Mouse (Mus musculus) Muller cell, postnatal 12 days (primary cell): Measurements from ENCODE around the gene Dnaic1.

Source experiments
- DNase-seq: peaks from one replicate; pipeline ENCODE4 v3.0.0-alpha.2; 2015; ENCODE audit errors: inconsistent ontology term

Gene Dnaic1

DNA sequence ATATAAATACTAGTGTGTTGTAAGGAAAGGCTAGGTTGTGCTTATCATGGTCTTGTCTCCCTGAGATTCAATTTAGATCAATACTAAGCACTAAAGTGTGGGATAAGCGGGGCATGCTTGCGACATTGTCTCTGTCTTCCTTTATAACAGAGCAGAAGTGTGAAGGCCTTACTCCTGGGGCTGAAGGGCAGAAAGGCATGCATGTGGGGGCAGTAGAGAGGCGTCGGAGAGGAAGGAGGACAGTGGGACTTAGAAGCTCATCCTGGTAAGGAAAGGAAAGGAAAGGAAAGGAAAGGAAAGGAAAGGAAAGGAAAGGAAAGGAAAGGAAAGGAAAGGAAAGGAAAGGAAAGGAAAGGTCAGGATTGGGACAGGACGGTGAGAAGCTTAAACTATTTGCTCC is 1.9 kb downstream of the Dnaic1 start:
- no peak for DNase-seq

DNA sequence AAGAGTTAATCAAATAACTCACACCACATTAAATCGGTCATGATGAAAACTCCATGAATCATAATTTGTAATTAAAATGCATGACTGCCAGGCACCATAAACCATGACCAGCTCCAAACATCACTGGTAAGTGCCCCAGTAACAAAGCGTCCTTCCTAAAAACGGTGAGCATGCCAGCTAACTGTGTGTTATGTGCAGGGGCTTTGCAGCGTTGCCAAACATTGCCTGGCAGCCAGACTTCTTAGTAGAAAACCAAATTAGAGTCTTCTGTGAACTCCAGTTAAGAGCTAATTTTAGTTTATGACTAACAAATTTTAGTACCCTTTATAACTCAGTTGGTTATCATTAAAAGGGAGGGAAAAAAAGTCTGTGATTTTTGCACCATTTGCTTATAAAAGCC is 3.9 kb downstream of the Dnaic1 start:
- DNase-seq = no peak

DNA sequence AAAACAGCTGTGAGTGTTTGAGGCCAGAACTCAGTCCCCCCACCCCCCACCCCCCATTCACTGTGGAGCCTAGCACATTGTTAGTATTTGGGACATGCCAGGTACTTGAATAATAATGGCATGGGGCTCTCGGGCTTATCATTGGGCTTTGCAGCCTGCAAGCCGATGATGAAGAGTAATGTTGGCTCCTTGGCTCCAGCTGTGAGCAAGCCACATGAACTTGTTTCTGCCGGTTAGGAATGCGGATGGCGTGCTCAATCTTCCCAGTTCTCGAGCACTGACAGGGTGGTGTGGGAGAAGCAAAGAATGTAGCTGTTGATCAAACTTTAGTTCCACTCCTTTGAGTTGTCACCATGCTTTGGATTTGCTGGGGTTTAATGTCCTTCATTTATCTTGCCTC is 6.3 kb downstream of the Dnaic1 start:
- no peak for DNase-seq

DNA sequence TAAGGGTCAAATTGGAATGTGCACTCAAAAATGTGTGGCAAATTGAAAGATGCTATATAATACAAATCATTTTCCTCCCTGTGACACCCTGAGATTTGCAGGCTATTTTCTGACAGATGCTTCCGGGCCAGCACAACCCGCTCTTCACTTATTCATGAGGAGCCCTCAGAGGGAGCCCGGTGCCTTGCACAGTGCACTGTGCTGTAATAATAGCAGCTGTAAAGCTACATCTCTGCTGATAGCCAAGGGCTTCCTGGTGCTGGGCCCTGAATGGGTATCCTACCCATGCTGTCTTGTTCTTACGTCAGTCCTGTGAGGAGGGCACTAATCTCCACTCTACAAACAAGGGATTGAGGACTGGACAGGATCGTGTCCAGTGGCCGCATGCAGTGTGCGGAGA is 13.8 kb downstream of the Dnaic1 start:
- DNase-seq = no peak

DNA sequence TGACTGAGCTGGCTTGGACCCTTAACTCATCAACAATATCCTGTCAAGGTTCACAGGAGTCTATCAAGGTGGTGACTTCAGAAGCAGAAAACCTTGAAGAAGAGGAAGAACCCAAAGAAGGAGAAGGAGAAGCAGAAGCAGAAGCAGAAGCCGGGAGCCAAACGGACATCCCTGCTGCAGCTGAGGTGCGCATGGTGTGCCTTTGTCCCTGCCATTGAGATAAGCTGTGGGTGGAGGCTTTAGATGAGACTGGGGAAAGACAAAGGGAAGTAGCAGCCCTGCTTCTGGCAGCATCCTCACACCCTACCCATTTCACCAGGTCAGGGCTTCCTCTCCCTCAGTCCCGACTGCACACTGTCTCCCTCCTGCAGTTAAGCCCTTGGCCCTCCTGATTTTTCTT is 33.2 kb downstream of the Dnaic1 start:
- no peak for DNase-seq

DNA sequence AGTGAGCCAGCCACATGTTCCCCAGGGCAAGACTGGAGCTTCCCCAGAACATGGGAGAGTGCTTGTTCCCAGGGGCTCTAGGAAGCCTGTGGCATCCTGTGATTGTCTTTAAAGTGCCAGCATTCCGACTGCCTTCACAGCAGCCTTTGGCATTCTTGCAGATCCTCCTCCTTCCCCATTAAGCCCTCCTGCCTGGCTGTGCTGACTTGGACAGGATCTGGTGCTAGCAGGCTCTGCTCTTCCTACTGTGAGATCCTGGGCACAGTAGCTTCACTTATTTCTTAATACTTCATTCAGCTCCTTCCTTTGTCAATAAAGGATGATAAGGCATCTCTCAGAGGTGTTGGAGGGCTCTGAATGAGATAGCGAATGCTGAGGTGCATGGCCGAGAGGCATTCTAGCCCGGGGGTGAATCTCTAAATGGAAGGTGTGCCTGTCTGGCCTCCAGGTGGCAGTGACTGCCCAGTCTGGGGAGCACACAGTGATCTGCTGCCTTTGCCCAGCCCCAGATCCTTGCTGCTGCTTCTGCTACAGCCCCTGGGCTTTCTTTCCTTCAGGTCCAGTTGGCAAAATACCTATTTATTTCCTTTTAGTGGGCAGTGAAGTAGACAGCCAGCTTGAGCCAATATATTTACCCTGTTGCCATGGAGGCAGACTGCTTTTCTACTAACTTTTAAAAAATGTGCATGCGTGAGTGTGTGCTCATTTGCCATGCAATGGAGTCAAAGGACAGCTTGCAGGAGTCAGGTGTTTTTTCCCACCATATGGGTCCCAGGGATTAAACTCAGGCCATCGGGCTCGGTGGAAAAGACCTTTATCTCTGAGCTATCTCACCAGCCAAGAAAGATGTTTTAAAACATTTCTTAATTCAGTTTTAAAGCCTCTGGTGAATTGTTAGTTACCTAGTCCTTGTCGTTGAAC is 35.2 kb downstream of the Dnaic1 start:
- no peak for DNase-seq

DNA sequence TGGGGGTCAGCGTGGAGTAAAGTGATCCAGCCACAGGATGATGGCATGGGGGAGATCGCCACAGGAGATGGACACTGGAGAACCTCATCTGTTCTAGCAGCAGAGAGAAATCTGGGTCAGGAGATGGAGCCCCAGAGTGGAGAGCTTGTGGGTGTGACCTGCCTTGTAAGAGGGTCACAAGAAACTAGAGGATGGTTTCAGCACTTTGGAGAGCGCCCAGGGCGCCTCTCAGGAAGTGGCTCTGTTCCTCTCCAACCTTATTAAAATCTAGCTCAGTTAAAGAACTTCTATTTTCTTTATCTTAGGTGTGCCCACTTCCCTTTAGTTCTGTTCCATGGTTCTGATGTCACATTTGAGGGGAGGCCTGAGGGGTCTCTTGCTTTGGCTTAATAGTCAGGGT is 37.2 kb downstream of the Dnaic1 start:
- peak; percentile 62 for DNase-seq

DNA sequence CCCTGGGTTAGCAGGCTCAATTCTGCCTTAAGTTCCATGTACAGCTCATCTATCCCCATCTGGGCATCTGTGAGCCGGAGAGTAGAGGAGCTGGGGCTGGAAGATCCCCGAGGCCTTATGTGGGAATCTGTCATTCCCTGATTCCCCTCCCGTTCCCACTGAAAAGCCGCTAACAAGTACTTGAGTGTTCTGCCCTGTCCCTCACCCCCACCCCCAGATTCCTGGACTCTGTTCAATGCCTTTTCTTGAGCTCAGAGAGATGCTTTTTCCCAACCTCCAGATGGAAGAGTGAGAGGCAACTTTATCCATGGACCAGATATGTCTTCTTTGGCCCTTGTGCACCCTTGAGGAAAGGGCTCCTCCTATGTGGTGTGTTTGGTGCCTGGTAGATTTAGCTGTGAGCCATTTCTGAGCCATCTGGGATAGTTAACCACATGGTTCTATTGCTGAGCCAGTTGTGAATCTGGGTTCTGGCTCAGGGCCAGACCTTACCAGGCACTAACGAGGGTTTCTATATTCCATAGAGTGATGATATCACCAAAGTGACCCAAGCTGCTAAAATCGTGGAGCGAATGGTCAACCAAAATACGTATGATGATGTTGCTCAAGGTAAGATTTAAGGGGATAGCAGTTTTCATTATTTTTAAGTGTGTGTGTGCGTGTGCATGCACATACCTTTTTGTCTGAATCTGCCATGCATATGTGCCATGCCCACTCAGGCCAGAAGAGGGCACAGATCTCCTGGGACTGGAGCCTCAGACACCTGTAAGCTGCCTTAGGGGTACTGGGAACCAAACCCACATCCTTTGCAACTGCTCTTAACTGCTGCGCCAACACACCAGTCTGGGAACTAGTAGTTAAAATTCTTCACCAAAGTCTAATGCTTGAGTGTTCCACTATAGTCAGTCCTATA is 40.4 kb downstream of the Dnaic1 start:
- no peak for DNase-seq

DNA sequence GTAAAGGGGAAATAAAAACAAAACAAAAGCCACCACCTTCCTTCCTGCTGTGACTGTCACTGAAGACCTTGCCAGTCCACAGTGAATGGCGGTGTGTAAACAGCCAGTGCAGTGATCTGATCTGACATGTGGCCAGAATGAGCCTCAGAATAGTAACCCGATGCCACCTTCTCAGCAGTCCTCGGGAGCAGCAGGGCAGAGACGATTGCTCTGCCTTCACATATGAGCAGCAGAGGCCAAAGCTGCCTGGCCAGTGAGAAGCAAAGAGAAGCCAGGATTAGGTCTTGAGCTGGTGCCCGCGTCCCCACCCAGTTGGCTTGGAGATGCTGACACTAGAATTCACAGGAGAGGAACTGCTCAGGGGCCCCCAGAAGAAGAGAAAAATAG is 41.0 kb downstream of the Dnaic1 start:
- DNase-seq = peak; percentile 46

DNA sequence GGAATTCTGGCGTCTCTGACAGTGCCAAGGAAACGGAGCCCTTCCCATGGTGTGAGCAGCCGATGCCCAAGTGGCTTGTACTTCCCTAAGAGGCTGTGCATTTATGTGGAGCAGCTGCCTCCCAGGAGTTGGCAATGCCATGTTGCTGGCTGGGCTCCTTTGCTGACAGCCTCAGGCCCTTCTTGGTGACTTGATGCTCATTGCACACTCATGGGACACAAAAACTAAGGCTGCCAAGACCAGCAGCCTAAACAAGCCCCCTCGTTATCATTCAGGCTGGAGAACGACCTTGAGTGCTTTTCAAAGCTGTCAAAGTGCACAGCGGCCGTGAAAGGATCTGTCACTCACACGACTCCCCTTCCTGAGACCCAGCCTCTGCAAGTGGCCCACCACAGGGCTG is 42.6 kb downstream of the Dnaic1 start:
- DNase-seq = no peak

DNA sequence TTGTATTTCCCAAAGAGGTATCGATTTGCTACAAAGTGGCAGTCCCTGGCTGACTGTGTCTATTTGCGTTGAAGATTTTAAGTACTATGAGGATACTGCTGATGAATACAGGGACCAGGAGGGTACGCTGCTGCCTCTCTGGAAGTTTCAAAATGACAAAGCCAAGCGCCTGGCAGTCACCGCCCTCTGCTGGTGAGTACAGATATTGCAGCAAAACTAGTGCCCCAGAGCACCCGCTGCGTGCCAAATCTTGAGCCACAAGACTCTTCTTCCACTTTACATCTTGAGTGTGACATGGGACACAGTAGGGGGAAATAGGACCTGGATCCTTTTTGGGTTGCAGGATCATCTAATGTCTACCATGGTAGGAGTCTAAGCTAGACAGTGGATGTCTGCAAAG is 44.6 kb downstream of the Dnaic1 start:
- DNase-seq = peak; percentile 56

DNA sequence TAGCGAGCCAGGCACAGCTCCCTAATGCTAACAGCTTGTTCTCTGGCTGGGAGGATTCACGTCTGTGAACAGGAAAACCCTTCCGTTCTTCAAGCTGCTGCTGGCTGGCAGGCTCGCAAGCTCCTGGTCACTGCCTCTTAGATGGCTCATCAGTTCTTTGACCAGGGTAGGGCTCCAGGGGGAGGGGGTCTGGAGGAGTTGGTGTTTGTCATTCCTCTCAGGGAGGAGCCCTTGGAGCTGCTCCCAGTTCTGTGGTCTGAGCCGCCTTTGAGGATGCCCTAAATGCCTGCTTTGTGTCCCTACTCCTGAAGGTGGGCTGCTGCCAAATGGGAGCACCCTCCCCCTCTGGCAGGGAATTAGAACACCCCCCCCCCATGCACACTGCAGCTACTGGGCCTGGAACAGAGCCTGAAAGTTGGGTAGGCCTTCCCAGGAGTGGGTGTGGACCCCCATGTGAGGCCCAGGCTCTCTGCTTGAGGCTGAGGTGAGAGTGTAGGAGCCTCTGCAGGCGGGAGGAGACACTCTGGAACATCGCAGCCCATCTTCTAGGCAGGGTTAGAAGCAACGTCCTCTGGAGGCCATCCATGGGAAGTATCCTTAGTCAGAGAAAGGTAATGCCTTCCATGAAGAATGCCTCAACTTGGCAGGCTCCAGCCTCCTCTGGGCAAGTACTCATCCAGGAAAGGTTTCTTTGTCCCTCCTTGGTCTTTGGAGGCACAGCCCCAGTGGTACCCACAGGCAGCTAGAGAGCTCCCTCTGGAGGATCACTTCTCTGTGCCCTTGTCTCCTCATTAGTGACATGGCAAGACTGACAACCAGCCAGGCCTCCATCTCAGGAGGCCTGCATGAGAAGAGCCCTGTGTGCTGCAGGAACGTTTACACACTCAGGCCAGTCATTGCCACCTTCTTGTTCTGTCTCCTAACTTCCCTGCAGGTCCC is 46.4 kb downstream of the Dnaic1 start:
- peak; percentile 99 for DNase-seq

DNA sequence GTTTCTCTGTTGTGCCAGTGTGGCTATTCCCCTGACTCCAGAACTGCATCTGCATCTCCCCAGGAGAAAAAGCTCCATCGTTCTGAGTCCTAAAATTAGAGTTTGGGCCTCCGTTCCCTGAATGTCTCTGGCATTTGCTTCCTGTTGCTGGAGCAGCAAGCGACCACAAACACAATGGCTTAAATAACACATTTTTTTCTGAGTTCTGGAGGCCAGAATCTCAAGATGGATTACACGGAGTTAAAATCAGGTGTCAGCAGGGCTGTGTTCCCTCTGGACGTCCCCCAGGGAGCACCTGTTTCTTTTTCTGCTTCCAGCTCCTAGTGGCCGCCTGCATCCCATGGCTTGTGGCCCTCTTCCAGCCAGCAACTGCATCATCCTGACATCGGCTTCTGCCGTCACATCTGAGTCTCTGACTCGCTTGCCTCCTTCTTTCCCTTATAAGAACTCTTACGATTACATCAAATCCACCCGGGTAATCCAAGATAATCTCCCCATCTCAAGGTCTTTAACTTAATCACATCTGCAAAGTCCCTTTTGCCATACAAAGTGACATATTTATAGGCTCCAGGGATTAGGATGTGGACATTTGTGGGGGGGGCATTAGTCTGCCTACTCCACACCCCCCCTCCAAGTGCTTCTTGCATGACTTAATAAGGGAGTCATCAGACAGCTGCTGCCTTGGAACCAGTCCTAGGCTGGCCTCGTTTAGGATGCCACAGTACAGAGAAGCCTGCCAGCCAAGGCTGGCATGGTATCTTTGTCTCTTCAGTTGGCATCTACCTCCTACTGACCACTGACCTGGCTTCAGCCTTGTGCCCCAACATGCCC is 49.6 kb downstream of the Dnaic1 start:
- DNase-seq = peak; percentile 88

DNA sequence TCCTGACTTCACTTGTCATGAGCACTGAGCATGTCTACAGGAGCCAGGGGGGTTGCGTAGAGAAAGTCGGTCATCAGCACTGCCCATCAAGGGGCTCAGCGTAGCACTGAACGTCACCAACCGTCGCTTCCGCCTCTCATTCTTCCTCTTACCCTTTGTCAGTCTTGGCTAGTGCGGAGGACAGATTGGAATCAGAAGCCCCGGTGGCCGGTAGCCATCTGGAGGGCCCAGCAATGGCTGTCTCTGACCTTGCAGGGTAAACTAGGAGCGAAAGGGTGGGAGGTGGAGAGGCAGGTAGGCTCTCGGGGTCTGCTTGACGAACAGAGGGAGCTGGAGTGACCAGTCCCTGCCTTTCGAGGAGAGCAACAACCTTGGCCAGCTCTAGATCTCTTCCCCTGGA is 52.5 kb downstream of the Dnaic1 start:
- DNase-seq = no peak

DNA sequence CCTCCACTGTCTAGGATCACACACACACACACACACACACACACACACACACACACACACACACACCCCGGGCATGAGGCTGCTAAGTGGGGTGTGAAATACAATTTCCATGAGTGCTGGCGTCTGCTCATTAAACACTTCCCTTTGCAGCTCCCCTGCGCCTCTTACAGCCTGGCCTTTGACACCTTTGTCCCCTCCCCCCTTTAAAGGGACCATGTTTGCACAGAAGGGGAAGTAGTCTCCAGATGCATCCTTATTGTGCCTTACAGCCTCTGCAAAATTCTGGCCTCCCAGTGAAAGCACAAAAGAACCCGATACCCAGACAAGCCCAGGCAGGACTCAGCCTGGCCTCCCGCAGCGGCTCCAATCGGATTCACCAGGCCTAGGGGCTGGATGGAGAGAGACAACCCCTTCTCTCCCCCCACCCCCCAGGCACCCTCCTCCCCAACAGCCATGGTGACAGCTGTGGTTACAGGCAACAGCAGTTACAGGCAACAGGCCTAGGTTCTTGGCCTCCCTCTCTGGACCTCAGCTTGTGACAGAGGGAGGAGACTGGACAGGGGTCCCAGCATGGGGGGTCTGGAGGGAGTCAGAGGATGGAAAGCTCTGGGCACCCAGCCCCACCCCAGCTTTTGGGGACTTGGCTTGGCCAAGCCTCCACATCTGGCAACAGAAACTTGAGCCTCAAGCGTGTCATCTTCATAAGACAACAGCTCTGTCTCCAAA is 58.8 kb downstream of the Dnaic1 start:
- DNase-seq = peak; percentile 44

DNA sequence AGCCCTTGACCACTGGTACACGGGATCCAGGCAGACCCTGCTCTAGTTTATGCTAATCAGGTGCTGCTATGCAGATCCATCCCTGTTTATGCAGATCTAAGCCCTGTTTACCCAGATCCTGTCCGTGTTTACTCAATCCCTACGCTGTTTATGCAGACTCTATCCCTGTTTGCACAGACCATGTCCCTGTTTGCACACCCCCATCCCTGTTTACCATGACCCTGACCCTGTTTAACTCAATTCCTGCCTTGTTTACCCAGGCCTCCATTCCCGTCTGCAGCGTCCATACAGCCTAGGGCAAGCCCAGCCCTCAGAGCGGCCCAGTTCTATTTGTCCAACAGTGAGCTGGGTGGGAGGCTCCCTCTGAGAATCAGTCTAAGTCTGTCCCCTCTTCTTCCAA is 60.6 kb downstream of the Dnaic1 start:
- DNase-seq = no peak

DNA sequence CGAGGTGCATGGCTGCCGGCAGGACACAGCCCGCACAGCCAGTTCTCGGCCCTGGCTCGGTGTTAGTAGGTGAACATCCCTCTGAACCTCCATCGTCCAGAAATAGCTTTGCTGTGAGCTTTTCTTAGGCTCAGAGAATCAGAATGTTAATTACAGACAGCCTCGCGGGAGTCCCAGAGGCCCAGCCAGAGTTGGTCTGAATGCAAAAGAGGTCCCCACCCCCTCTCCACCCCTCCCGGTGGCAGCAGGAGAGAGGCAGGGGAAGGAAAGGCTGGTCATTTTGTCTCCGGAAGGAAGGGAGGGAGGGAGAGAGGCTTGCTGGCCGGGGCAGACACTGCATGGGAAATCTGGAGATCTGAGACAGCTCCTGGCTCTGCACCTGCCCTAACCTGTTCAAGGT is 61.8 kb downstream of the Dnaic1 start:
- DNase-seq = peak; percentile 73

DNA sequence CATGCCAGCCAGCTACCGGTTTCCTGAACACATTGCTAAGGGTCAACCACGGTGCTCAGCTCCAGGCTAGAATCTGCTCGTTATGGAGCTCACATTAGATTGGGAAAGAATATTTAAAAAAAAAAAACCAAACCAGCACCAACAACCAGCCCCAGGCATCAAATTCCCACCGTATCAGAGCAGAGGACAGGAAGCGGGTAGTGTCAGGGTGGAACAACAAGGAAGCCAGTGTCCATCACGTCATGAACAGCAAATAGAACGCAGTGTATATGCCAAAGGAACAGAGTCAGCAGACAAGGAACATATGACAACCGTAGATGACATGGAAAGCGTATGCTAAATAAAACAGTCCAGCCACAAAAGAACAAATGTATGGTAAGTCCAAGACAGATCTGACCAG is 63.4 kb downstream of the Dnaic1 start:
- no peak for DNase-seq

DNA sequence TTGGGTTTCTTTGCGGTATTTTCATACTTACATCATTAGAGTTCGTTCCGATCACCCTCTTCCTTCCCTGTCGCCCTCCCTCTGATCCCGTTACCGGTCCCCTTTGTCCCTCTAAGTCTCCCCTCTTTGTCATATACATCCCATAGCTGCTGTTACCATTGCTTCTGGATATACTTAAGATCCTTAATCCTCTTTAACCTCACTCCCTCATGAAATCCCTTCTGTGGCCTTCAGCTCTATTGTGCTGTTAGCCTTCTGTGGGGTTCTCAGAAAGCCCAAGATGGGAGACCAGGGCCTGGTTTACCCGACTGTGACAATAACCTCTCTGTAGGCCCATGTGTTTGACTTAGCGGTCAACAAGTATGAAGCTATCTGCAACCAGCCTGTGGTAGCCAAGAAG is 65.1 kb downstream of the Dnaic1 start:
- no peak for DNase-seq

DNA sequence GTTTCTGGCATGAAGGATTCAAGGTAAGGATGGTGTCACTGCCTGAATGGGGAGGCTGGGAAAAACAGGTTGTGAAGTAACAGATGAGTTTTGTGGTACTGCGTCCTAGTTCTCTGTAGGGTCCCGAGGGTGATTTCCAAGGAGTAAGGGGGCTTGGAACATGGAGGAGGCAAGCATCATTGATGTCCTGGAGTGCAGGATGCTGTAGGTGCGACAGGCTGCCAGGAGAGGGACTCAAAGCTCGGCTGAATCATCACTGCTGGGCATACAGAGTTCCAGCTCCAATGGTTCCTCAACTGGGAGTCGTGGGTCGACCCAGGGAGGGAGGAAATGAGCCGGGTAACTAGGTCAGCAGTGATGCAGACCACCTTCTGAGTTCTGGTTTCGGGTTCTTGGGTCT is 65.6 kb downstream of the Dnaic1 start:
- no peak for DNase-seq
